Mouse (Mus musculus): ENCODE results near the gene Rabl2.

Gene Rabl2

DNA sequence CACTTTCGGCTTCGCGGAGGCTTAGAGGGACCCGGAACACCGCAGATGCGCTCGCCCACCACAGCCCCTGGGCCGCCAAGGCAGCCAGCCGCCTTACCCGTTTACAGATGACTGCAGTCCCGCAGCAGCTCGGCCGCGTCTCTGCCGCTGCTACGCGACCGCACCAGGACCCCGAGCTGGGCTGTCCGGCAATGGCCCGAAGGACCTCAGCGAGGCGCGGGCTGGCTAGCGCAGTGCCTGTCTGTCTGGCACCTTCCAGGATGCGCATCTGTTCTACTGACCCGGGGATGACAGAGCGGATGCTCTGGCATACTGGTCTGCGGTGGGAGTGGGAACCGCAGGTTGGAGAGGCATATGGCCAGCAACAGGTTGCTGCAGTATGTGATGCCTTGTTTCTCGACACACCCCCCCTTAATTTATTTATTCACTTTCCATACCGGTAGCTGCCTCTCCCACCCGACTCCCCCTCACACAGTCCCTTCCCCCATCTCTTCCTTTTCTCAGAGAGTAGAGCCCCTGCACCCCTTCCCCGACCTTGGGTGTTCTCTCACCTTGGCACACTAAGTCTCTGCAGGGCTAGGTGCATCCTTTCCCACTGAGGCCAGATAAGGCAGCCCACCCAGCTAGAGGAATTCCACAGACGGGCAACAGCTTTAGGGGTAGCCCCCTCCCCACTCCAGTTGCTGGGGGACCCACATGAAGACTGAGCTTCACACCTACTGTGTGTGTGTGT lies at the start of gene Rabl2:
Rabl2 (minus strand) TSS at position 201 of the 733 bp plus-strand sequence.
- DNase-seq = peak; percentile 60 to 74

DNA sequence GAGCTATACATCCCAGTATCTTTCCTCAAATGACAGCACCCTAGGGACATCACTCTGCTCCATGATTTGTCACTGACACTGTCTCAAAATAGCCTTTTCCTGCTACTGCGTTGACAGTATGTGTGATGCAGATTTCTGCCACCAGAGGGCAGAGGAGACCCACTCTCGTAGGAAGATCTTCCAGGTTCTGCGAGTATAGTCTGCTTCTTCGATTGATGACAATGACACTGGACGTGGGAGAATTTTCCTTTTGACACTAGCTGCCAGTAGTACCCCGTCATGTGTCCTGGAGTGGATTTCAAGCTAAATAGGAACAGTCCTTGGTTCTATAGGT lies 31.9 kb upstream of the Rabl2 start:
- DNase-seq = peak in 1 of 2 experiments; percentile 35

DNA sequence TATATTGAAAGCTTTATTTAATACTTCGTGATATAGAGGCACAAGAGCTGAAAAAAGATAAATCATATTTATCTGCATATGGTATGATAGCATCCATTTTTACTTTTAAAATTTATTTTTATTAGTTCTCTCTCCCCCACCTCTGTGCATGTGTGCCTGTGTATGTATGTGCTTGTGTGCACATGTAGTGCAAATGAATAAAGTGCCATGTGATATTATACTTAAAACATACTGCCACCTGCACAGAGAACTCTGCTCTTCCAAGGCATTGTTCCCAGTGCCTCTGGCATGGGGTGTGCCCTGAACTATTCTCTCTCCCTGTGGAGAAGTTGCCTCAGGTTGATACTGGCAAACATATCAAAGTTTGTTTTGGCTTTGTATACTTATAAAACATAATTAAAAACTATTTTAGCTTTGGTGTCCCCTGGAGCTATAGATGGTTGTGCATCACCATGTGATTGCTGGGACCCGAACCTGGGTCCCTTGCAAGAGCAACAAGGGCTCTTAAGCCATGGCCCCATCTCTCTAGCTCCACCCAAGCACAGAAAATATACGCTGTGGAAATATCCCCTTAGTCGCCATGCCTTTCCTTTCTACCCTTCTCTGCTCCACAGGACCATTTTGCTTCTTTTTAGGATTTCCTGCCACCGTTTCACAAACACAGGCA lies 31.4 kb upstream of the Rabl2 start:
- no peak for DNase-seq

DNA sequence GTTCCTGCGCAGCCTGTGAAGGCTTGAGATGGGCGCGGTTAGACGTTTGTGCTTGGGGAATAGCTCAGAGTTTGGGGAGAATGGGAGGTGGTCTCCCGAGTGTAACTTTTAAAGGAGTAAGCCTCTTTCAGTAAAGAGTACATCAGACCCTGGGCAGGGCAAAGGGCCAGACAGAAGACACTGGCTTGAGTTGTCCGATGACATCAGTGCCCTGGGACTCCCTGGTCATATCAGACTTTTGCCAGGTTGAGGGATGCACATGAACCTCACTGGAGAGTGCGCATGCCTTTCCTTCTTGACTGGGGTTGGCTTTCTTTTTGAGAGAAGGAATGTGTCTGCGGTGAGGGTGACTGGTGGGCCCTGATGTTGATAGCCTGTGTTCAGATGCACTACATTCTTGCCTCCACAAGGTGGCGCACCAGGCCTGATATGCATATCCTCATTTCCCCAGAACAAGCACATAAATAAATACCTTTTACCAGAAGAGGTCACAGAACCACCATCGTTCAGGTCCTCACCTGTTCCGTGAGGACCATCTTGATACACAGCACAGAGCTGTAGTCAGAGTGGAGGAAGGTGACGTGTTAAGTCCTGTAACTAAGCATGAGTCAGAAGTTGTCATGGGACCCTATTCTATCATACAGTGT lies 30.7 kb upstream of the Rabl2 start:
- DNase-seq = peak in 1 of 2 experiments; percentile 3

DNA sequence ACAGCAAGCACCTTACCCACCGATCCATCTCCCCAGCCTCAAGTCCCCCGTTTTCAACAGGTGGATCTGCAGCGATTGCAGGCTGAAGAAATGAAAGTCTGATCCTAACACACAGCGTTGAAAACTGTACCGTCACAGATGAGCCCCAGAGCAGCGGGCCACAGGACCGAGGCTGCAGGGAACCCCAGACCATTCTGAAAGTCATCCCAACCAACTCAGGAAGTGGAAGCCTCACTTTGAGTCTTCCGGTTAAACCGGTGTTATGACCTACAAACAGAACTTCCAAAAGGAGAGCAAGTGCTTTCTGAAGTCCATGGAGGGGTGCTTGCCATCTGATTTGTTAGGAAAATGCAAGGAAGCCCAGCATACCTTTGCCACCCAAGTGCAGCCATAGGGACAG lies 16.2 kb upstream of the Rabl2 start:
- no peak for DNase-seq

DNA sequence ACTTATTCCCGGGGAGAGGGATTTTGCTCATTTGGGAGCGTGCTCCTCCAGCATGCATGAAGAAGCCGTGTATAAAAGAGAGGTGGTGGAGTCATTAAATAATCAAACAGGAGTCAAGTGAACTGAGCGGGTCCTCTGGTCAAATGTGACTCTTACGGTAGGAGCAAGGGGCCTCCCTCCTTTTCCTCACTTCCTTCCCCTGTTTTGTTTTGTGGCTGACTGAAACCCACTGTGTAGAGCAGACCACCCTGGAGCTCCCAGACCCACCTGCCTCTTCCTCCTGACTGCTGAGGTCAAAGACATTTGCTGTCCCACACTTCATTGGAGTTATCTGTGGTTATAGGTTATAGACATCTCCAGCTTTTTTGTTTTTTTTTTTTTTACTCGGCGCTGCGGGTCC lies 15.8 kb upstream of the Rabl2 start:
- DNase-seq = no peak

DNA sequence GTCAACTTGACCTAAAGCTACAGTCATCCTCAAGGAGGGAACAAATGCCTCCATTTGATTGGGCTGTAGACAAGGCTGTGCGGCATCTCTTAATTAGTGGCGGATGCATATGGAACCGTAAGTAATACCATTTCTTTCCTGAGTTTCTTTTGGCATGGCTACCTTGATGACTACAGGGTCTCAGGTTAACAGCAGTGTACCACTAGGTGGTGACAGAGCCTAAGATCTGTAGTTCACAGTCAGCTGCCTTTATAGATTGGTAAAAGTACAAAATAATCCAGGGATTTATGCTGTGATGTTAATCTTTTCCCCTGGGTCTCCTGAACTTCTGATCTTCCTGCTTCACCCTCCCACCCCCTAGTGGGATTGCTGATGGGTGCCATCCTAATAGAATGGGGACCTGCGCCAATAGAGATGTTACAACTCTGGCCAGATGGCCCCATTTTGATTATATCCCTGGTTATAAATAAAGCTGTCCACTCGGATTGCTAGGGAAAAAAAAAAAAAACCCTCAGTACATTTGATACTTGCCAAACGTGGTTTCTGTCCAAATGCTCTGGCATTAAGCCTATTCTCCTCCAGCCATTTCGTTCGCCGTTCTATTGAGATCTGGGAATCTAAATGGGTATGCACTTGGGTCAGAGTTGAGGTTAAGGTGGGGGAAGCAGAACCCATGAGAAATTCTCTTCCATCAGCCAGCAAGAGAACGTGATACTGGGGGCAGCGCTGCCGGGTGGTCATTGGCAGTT lies 14.3 kb upstream of the Rabl2 start:
- no peak for DNase-seq

DNA sequence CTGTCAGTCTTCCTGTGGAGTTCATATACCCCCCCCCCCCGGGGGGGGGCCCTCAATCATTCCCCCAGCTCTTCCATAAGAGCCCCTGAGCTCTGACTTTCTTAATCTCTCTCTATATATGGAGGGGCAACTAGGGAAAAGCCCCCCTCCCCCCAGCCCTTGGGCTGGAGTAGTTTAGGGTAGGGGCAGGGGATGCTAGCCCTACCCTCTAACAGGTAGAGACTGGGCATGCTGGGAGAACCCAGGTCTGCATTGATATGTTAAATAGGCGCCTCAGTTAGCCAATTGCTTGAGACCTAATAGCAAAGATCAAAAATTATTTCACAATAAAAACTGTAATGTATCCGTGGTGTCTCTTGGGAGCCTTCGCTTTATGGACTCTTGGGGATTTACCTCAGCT lies 825 bp upstream of the Rabl2 start:
- DNase-seq = no peak

DNA sequence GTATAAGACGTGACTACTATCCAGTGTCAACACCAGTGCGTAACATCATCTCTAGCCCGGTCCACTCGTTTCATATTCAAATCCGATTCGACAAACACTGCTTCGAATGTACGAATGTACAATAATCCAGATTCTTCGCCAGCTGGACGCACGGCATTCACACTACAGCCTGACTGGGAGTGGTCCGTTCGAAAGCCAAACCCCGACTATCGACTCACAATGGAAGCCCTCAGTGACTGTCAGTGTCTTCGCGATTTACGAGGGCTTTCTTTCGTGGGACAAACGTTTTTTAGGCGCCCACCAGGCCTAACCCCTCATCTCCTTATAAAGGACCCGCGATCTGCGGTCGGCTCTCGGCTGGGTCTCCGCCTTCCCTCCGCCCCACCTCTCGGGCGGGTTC lies 406 bp downstream of the Rabl2 start:
- no peak for DNase-seq

DNA sequence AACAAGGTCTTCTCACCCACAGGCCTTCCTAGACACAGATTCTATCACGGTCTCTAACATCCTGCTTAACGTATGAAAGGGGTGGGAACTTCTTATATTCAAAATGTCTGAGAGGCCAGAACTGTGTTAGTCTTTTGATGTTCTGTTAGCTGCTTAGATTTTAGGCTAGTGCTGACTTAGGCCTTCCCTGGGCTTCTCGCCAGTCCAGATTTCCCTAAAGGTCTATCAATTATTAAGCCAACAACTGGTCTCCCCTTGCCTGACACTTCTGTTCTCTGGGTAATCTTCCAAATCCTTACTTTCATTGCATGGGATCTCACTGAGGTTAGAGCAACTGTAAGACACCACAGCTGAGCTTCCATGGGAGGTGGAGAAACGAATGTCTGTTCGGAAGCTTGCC lies 2.6 kb downstream of the Rabl2 start:
- no peak for DNase-seq

DNA sequence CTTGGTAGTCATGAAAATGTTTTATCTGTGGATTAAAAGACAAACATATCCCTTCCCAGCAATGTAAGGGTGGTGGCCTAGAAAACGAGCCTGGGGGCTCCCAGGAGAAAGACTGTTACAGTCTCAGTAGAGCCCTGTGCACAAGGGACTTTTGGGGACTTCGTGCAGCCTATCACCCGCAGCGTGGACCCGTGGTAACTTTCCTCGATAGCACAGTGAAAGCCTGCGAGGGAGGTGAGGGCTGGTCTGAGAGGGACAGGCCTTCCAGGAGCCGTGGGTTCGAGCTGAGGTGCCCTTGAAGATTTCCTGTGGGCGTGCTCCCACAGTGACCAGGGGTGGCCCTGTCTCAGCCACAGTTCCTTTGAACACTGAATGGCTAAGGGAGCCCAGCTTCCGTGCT lies 6.1 kb downstream of the Rabl2 start:
- no peak for DNase-seq

DNA sequence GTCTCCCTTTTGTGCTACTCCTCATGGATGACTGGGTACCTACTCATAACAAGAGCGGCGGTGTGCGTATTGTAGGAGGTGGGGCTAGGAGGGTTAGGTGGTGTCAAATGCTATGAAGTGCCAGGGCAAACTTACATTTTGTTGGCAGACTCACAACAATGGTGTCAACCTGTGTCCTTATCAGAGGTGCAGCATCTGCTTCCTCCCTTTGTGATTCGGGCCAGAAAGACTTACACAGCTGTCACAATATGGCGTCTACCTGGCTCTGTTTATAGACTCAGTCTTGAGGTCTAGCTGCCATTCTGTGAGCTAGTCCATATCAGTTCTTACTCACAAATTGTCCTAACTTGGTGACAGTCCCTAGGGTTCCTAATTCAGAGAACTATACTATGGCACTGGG lies 6.6 kb downstream of the Rabl2 start:
- DNase-seq = no peak

DNA sequence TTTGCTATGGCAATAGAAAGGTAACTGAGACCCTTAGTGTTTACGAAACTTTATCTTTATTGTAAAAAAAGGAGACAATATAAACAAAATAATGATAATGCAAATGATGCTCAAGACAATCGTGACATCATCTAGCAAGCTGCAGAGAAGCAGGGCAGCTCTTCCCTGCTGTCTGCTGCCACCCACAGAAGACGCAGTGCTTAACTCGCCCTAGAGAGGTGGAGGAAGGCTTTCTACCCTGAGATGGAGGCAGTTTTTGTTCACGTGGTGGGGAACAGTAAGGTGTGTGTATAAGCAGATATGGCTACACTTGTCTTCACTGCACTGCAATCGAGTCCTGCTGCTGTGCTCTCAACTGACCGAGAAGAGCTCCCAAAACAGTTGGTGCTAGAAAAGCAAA lies 9.2 kb downstream of the Rabl2 start:
- DNase-seq = no peak

DNA sequence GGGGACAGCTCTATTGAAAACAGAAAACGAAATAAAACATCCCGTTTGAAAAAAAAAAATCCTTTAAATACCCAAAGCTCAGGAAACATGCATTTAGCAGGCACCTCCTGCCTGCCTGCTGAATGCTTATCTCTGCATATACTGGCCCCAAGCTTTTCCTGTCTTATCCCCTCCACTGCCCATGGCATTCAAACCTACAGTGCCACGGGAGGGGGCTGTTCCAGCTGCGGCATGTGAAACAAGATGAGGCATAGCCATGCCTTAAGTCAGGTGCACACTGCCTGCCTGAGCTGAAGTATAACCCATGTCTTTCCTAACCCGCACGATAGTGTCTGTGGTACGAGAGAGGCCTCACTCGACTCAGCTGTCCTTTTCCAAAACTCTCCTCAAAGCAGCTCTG lies 19.6 kb downstream of the Rabl2 start:
- DNase-seq = no peak

DNA sequence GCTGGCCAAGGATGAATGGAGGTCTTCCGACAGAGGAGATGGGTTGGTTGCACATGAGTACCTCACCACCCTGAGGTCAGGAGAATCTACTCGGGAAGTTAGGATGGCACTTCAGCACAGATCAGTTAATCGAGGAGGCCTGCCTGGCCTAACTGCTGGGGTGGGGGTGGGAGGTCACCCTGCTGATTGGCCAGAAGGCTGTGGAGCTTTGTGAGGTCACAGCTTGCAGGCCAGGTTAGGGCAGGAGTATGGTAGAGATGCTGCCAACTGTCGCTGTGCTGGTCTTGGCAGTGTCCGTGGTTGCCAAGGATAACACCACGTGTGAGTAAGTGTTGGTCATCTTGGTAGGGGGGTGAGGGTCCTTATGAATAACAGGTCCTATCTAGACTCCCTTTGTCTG lies 23.6 kb downstream of the Rabl2 start, which contains the start of gene Acr:
Acr (plus strand) TSS at position 213 of the 400 bp plus-strand sequence.
- no peak for DNase-seq

DNA sequence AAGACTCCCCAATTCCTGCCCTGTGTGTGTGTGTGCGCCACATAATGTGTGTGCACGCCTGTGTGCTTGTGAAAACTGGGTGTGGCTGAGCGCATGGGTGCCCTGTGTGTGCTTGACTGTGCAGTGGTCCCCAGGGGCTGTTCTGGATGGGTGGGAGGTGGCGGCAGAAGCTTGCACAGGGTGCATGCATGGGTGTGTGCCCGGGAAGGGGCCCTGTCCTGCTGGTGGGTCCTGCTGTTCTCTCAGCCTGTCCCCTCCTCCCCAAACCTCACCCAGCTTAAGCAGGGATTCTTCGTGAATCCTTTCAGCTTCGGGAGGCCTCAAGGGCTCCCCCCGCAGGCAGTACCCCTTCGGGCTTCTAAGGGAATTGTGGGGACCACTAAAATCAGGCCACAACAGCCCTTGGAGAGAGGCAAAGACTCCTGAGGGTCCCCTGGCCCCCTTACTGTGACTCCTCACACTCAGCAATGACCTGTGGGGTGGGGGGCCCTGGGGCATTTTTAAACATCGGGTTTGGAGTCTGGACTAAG lies 32.5 kb downstream of the Rabl2 start:
- no peak for DNase-seq

DNA sequence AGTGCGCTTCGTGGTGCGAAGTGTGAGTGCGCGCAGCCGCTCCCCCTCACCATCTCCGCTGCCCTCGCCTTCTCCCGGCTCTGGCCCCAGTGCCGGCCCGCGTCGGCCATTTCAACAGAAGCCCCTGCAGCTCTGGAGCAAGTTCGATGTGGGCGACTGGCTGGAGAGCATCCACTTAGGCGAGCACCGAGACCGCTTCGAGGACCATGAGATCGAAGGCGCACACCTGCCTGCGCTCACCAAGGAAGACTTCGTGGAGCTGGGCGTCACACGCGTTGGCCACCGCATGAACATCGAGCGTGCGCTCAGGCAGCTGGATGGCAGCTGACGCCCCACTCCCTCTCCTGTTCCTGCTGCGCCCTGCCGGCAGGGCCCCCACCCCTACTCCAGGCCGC lies 33.7 kb downstream of the Rabl2 start:
- DNase-seq = no peak

DNA sequence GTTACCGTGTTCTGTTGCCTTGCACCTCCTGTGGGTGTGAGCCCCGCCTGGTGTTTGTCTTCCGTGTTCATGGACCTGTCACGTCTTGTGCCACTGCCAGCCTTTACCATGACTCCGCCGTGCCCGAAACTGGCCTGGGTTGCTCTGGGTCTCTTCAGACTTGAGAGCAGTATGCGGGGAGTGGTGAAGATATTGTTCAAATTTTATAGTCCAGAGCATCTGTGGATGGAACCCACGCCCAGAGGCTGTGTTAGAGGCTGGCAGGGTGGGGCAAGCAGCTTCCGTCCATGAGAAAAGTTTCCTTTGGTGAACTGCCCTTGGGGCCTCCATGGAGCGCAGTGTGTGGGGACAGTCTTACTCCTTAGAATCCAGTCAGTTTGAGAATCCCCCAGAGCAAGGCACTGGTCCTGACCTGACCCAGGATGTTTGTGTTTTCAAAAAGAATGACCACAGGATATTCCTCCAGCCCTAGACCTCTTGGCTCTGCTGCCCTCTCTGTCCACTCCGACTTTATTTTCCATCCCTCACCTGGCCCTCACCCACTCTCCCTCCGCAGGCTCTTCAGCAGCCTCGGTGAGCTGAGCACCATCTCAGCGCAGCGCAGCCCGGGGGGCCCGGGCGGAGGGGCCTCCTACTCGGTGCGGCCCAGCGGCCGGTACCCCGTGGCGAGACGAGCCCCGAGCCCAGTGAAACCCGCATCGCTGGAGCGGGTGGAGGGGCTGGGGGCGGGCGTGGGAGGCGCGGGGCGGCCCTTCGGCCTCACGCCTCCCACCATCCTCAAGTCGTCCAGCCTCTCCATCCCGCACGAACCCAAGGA lies 34.3 kb downstream of the Rabl2 start:
- no peak for DNase-seq

DNA sequence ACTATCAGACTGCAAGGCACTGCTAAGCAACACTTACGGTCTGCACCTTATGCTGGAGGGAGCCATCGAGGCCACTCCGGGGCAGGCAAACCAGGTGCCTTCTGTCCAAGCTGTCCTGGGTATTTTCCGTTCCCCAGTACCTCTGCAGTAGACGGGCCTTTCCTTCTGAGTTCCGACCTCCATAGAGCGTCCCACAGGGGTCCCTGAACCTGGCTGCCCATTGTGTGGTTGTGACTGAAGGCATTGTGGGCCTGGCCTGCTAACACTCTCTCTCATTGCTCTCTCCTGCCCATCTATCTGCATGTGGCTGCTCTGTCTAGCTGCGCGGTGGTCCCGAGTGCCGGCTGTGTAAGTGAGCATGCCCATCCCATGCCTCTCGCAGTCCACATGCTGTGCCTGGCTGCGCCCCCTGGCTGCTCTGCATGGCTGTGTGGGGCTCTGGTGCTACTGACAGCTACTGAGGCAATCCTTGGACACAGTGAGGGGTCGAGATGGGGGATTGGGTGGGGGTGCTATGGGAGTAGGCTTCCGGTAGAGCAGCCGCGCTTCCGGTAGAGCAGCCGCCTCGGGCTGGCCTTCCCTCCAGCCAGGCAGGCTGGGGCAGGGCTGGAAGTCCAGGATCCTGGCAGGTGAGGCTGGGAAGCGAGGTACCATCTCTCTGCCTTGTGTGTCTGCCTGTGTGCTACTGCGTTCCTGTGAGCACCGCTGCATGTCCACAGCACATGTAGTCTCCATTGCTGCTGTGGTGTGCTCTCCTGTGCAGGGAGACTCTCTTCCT lies 35.1 kb downstream of the Rabl2 start:
- DNase-seq = no peak

DNA sequence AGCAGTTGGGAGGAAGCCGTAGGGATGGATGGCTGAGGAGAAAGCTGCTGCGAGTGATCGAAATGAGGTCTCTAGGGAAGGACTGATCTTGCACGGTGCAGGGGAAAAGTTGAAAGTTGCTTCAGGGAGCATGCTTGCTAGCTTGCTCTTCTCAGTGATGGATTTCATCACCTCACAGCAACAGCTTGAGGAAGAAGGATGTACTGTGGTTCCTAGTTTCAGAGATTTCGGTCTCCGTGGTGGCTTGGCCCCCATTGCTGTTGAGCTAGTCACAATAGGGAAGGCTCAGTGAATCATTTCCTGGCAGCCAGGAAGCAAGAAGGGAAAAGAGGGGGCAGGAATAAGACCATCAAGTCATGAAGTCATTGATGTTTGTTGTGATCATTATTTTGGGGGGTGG lies 36.1 kb downstream of the Rabl2 start:
- DNase-seq = no peak

DNA sequence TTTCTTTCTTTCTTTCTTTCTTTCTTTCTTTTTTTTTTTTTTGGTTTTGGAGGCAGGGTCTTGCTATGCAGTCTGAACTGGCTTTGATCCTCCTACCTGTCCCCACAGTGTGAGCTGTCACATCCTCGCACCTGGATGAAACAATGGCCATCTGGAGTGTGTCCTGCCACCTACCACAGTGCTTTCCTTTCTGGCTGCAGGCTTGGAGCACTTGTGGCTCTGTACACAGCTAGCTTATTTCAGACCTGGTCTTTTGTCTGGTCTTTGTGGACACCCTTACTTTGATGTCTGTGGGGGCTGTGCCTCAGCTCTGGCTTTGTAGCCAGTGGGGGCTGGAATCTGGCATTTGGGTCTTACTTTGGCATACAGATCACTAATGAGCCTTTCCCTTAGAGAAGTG lies 40.0 kb downstream of the Rabl2 start:
- DNase-seq = no peak

DNA sequence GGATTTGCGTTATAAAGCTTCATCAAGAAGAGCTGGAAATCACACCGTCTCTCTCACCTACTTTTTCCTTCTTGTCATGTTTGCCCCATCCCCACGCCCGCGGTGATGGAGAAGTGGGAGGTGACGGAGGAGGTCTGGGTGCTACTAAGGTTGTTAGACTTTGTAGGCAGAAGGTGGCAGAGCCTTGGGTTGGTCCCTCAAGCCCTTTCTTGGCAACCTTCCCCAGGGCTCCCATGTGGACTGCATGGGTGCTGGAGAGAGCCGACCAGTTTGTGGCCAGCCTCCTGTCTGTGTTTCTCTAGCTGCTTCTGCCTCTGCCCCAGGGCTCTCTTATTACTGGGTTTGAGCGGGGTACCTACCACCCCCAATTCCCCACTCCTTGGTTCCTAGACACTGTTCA lies 41.2 kb downstream of the Rabl2 start:
- DNase-seq = no peak

Measured in spleen, adult 18-20 months (tissue).